Mouse (Mus musculus): ENCODE results near the gene Frem2. TPM values are rescaled to one million over a fixed set of nuclear protein-coding genes. Genes with fewer than 3 reads are reported as not detected.

Gene Frem2
- polyA plus RNA-seq (2015; fragmentation: Nextera tagmentation; extraction: Ambion mirVana), result 4.8 and 5.7 TPM in 2 replicates

- H3K4me3 ChIP-seq, result peak within 1 kb of the TSS; percentile 64
- H3K4me1 ChIP-seq, result peaks cover 29% of the 10 kb centered on the region
- H3K27me3 ChIP-seq, result peaks cover 34% of the 10 kb centered on the region
- peaks cover 25% of the 10 kb centered on the region for H3K36me3 ChIP-seq
- peaks cover 17% of the 10 kb centered on the region; the same call in 1 of the 2 replicates for H3K9me3 ChIP-seq
- peak within 1 kb of the TSS; percentile 48; the same call in 1 of the 2 replicates for H3K27ac ChIP-seq
- peak within 1 kb of the TSS; percentile 99 for H3K4me2 ChIP-seq
- peak; percentile 91 for ATAC-seq (ENCODE audit: insufficient number of reproducible peaks, insufficient read depth, low FRiP score, low TSS enrichment, low read depth)
- H3K9ac ChIP-seq, result peak within 1 kb of the TSS; percentile 64
- under 1% methylated on average over 34 of the region's 34 CpGs for WGBS
Observed at GRCm38 (mm10) chr3:53656878-53657561, at the start of gene Frem2. Gene Frem2 (minus strand): TSS chr3:53657355.

DNA sequence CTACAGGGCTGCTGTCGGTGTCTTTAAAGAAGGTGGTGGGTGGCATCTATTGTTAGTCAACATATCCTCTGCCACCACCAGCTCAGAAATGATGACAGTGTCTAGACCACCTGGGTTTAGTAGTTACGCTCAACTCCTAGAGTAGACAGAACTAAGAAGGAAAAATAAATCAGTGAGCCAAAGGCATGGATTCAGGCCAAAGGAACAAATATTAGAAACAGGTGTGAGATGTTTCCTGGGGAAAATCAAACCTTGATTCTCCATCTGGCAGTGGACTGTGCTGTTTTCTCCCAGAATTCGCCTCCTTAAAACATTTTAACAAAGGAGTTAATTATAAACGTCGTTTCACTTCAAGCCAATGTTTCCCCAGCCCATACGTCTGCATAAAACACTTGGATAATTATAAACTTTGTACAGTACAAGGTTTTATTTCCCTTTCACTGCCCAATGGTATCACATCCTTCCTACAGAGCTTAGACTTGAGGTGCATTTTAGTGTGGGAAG is 48.9 kb upstream of the Frem2 start:
- no peaks in the 10 kb centered on the region for H3K36me3 ChIP-seq
- H3K27ac ChIP-seq, result 0 out of 2 replicates have a peak overlapping the region, but pooled peaks have one; percentile 28
- WGBS, result 26% methylated on average over 6 of the region's 6 CpGs
- no peaks in the 10 kb centered on the region for H3K9me3 ChIP-seq
- H3K4me2 ChIP-seq, result no peak overlapping the region
- ATAC-seq (ENCODE audit: insufficient number of reproducible peaks, insufficient read depth, low FRiP score, low TSS enrichment, low read depth), result no peak
- no peaks in the 10 kb centered on the region for H3K27me3 ChIP-seq
- peaks cover 16% of the 10 kb centered on the region for H3K4me1 ChIP-seq
- no peak overlapping the region for H3K4me3 ChIP-seq
- H3K9ac ChIP-seq, result no peak overlapping the region

DNA sequence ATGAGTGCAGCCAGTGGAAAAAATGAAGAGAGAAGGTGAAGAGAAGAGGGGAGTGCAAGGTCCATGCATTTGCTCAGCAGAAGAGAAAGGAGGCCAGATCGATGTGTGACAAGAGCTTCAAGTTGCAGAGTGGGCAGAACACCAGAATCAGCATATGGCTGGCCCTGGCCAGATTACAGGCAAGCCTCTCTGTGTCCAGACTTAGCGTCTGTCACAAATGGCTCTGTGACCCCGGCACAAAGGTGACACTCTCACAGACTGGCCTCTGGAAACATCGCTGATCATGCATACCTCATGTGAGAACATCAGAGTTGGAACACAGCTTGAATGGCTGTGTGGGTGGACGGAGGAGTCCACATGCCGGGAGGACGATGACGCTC is 46.0 kb upstream of the Frem2 start:
- Histone ChIP-seq H3K4me1 (peaks cover 16% of the 10 kb centered on the region), H3K4me2 (no peak overlapping the region), H3K4me3 (no peak overlapping the region), H3K9ac (no peak overlapping the region), H3K27me3 (no peaks in the 10 kb centered on the region), H3K27ac (no peak overlapping the region), H3K9me3 (no peaks in the 10 kb centered on the region), H3K36me3 (no peaks in the 10 kb centered on the region)
- WGBS, result 69% methylated on average over 8 of the region's 8 CpGs
- no peak for ATAC-seq (ENCODE audit: insufficient number of reproducible peaks, insufficient read depth, low FRiP score, low TSS enrichment, low read depth)

- H3K4me2 ChIP-seq, result no peak overlapping the region
- peaks cover 16% of the 10 kb centered on the region for H3K4me1 ChIP-seq
- no peaks in the 10 kb centered on the region for H3K36me3 ChIP-seq
- 40% methylated on average over 9 of the region's 9 CpGs for WGBS
- no peaks in the 10 kb centered on the region for H3K9me3 ChIP-seq
- no peak overlapping the region for H3K9ac ChIP-seq
- no peak overlapping the region for H3K27ac ChIP-seq
- no peak overlapping the region for H3K4me3 ChIP-seq
- no peak for ATAC-seq (ENCODE audit: insufficient number of reproducible peaks, insufficient read depth, low FRiP score, low TSS enrichment, low read depth)
- no peaks in the 10 kb centered on the region for H3K27me3 ChIP-seq
Observed at GRCm38 (mm10) chr3:53702421-53703125, 45.4 kb upstream of the Frem2 start.

- Histone ChIP-seq H3K27me3 (no peaks in the 10 kb centered on the region), H3K9me3 (no peaks in the 10 kb centered on the region), H3K27ac (no peak overlapping the region), H3K4me2 (no peak overlapping the region), H3K9ac (no peak overlapping the region), H3K36me3 (no peaks in the 10 kb centered on the region), H3K4me3 (no peak overlapping the region), H3K4me1 (peaks cover 16% of the 10 kb centered on the region)
- no peak for ATAC-seq (ENCODE audit: insufficient number of reproducible peaks, insufficient read depth, low FRiP score, low TSS enrichment, low read depth)
- 32% methylated on average over 1 of the region's 1 CpGs for WGBS
Observed at GRCm38 (mm10) chr3:53701940-53702339, 44.8 kb upstream of the Frem2 start.

DNA sequence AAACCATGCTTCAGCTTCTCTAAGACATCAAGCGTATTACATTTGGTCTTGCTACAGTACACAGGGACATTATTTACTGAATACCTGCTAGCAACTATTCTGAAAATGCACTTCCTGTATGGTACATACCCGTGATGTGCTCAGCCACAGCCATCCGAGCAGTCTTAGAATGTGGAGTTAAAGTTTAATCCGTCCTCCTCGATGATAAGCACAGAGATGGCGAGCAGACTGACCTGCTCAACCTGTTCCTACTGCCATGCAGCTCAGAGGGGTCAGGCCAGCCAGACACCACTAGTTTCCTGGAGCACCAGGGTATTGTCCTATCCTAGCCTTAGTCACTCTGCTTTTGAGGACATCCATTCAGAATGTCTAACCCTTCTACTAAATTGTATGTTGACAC is 30.6 kb upstream of the Frem2 start:
- H3K4me1 ChIP-seq, result no peaks in the 10 kb centered on the region
- 73% methylated on average over 6 of the region's 6 CpGs for WGBS
- H3K27me3 ChIP-seq, result no peaks in the 10 kb centered on the region
- H3K9ac ChIP-seq, result no peak overlapping the region
- no peaks in the 10 kb centered on the region for H3K36me3 ChIP-seq
- no peak overlapping the region for H3K27ac ChIP-seq
- no peak overlapping the region for H3K4me3 ChIP-seq
- H3K4me2 ChIP-seq, result no peak overlapping the region
- H3K9me3 ChIP-seq, result no peaks in the 10 kb centered on the region
- no peak for ATAC-seq (ENCODE audit: insufficient number of reproducible peaks, insufficient read depth, low FRiP score, low TSS enrichment, low read depth)

DNA sequence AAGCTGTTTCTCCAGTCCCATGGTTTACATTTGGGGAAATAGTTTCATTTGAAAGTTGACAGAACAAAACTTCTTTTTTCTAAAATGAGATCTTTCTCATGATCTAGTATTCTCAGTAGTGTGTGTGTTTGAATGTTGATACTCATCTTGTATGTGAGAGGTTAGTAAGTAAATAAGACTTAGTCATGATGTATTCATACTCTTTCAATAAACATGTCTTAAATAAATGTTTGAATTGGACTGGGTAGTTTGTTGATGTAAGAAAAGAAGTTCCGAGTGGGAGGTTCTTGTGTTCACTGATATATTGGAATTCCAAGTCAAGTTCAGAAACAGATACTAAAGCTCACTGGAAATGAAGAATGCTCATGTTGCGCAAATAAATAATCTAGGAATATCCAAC is 25.1 kb upstream of the Frem2 start:
- 84% methylated on average over 2 of the region's 2 CpGs for WGBS
- H3K4me2 ChIP-seq, result no peak overlapping the region
- H3K9ac ChIP-seq, result no peak overlapping the region
- no peak overlapping the region for H3K27ac ChIP-seq
- no peaks in the 10 kb centered on the region for H3K27me3 ChIP-seq
- H3K4me3 ChIP-seq, result no peak overlapping the region
- H3K9me3 ChIP-seq, result no peaks in the 10 kb centered on the region
- no peak for ATAC-seq (ENCODE audit: insufficient number of reproducible peaks, insufficient read depth, low FRiP score, low TSS enrichment, low read depth)
- no peaks in the 10 kb centered on the region for H3K36me3 ChIP-seq
- 0 out of 2 replicates have a peak, but pooled peaks cover 3% of the 10 kb centered on the region for H3K4me1 ChIP-seq

DNA sequence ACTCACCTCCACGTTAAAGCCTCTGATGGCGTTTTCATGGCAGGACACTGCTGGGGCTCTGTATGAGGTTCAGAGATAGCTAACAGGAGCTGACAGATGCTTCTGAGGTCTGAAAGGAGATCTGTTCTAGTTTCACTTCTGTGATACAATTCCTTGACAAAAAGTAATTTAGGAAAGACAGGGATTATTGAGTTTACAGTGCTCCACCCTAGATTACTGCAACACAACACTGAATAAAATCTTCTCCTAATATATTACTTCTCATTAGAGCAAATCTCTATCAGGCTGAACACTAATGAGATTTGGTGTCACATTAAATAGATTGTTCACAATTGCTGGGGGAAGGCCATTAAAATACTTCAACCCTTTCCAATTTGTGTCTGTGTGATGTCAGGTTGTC is 23.7 kb upstream of the Frem2 start:
- no peak overlapping the region for H3K9ac ChIP-seq
- WGBS, result 53% methylated on average over 2 of the region's 2 CpGs
- ATAC-seq (ENCODE audit: insufficient number of reproducible peaks, insufficient read depth, low FRiP score, low TSS enrichment, low read depth), result no peak
- H3K9me3 ChIP-seq, result no peaks in the 10 kb centered on the region
- 0 out of 2 replicates have a peak, but pooled peaks cover 3% of the 10 kb centered on the region for H3K4me1 ChIP-seq
- no peak overlapping the region for H3K4me2 ChIP-seq
- no peak overlapping the region for H3K27ac ChIP-seq
- no peaks in the 10 kb centered on the region for H3K27me3 ChIP-seq
- no peaks in the 10 kb centered on the region for H3K36me3 ChIP-seq
- no peak overlapping the region for H3K4me3 ChIP-seq

DNA sequence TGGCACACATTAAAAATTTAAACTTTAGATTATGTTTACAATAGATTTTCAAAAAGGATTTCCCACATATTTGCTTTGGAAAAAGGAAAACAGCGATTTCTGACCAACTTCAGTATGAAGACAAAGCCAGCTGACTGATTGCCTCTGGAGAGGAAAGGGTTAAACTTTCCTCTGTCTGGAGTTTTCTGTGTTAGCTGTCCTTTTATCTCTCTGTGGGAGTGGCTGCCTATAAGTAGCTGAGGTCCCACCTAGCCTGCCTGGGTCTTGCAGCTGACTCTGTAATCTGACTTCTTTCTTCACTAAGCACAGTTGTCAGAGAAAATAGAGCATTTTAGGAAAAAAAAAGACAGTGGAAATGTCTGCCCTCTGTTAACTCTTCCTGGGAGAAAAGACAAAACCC is 17.1 kb upstream of the Frem2 start:
- WGBS, result 27% methylated on average over 1 of the region's 1 CpGs
- Histone ChIP-seq H3K27me3 (no peaks in the 10 kb centered on the region), H3K9me3 (no peaks in the 10 kb centered on the region), H3K36me3 (no peaks in the 10 kb centered on the region), H3K9ac (no peak overlapping the region), H3K4me2 (no peak overlapping the region), H3K4me1 (peaks cover 3% of the 10 kb centered on the region; the same call in 1 of the 2 replicates), H3K27ac (no peak overlapping the region), H3K4me3 (no peak overlapping the region)
- no peak for ATAC-seq (ENCODE audit: insufficient number of reproducible peaks, insufficient read depth, low FRiP score, low TSS enrichment, low read depth)

GRCm38 (mm10) chr3:53669736-53670135 is 12.6 kb upstream of the Frem2 start:
- Histone ChIP-seq H3K4me3 (no peak overlapping the region), H3K36me3 (no peaks in the 10 kb centered on the region), H3K9ac (no peak overlapping the region), H3K27me3 (no peaks in the 10 kb centered on the region), H3K9me3 (no peaks in the 10 kb centered on the region), H3K4me2 (no peak overlapping the region), H3K27ac (no peak overlapping the region), H3K4me1 (peaks cover 3% of the 10 kb centered on the region; the same call in 1 of the 2 replicates)
- WGBS, result 67% methylated on average over 2 of the region's 2 CpGs
- no peak for ATAC-seq (ENCODE audit: insufficient number of reproducible peaks, insufficient read depth, low FRiP score, low TSS enrichment, low read depth)

GRCm38 (mm10) chr3:53657744-53658534 is 784 bp upstream of the Frem2 start:
- Histone ChIP-seq H3K4me1 (peaks cover 29% of the 10 kb centered on the region), H3K4me2 (peak overlapping the region; percentile 99), H3K27me3 (peaks cover 34% of the 10 kb centered on the region), H3K36me3 (peaks cover 23% of the 10 kb centered on the region), H3K9me3 (peaks cover 17% of the 10 kb centered on the region; the same call in 1 of the 2 replicates), H3K4me3 (peak overlapping the region; percentile 64), H3K27ac (no peak overlapping the region), H3K9ac (peak overlapping the region; percentile 64)
- ATAC-seq (ENCODE audit: insufficient number of reproducible peaks, insufficient read depth, low FRiP score, low TSS enrichment, low read depth), result no peak
- WGBS, result 1% methylated on average over 21 of the region's 21 CpGs

Measured in embryonic facial prominence, embryonic 13.5 days (tissue).